Mouse (Mus musculus): ENCODE results near the gene Pdzd8.

Pdzd8 gene

GRCm38 (mm10) chr19:59354906-59355305, 9.3 kb upstream of the Pdzd8 start:
- no peak for DNase-seq (ENCODE audit: low spot score)

- no peak for DNase-seq (ENCODE audit: low spot score)
Measured at GRCm38 (mm10) chr19:59352760-59353159, 7.2 kb upstream of the Pdzd8 start.

GRCm38 (mm10) chr19:59351151-59351889, 5.7 kb upstream of the Pdzd8 start:
- no peak for DNase-seq (ENCODE audit: low spot score)

GRCm38 (mm10) chr19:59350273-59350903, 4.8 kb upstream of the Pdzd8 start:
- no peak for DNase-seq (ENCODE audit: low spot score)

GRCm38 (mm10) chr19:59349329-59349960, 3.9 kb upstream of the Pdzd8 start:
- DNase-seq (ENCODE audit: low spot score): no peak

GRCm38 (mm10) chr19:59346325-59346724, 745 bp upstream of the Pdzd8 start:
- peak; percentile 63 for DNase-seq (ENCODE audit: low spot score)

GRCm38 (mm10) chr19:59345081-59345657, 411 bp downstream of the Pdzd8 start:
- peak; percentile 62 for DNase-seq (ENCODE audit: low spot score)

GRCm38 (mm10) chr19:59344304-59344711, 1.3 kb downstream of the Pdzd8 start:
- DNase-seq (ENCODE audit: low spot score): peak; percentile 51

GRCm38 (mm10) chr19:59342964-59343363, 2.6 kb downstream of the Pdzd8 start:
- no peak for DNase-seq (ENCODE audit: low spot score)

GRCm38 (mm10) chr19:59339908-59340307, 5.7 kb downstream of the Pdzd8 start:
- no peak for DNase-seq (ENCODE audit: low spot score)

- DNase-seq (ENCODE audit: low spot score): no peak
Measured at GRCm38 (mm10) chr19:59337872-59338681, 7.5 kb downstream of the Pdzd8 start.

GRCm38 (mm10) chr19:59336655-59337054, 8.9 kb downstream of the Pdzd8 start:
- no peak for DNase-seq (ENCODE audit: low spot score)

GRCm38 (mm10) chr19:59330816-59331225, 14.8 kb downstream of the Pdzd8 start:
- no peak for DNase-seq (ENCODE audit: low spot score)

GRCm38 (mm10) chr19:59321990-59322389, 23.6 kb downstream of the Pdzd8 start, which contains the start of gene Rps12-ps3:
Rps12-ps3 (plus strand) TSS chr19:59322290.
- DNase-seq (ENCODE audit: low spot score): no peak

- DNase-seq (ENCODE audit: low spot score): peak; percentile 54
Measured at GRCm38 (mm10) chr19:59316571-59316970, 29.0 kb downstream of the Pdzd8 start.

- DNase-seq (ENCODE audit: low spot score): no peak
Measured at GRCm38 (mm10) chr19:59315308-59315707, 30.3 kb downstream of the Pdzd8 start.

- DNase-seq (ENCODE audit: low spot score): no peak
Measured at GRCm38 (mm10) chr19:59292183-59292839, 53.3 kb downstream of the Pdzd8 start.

- DNase-seq (ENCODE audit: low spot score): no peak
Measured at GRCm38 (mm10) chr19:59289811-59290210, 55.8 kb downstream of the Pdzd8 start.

GRCm38 (mm10) chr19:59289042-59289441, 56.5 kb downstream of the Pdzd8 start:
- no peak for DNase-seq (ENCODE audit: low spot score)

GRCm38 (mm10) chr19:59282001-59282400, 63.6 kb downstream of the Pdzd8 start:
- no peak for DNase-seq (ENCODE audit: low spot score)

- no peak for DNase-seq (ENCODE audit: low spot score)
Measured at GRCm38 (mm10) chr19:59280841-59281240, 64.7 kb downstream of the Pdzd8 start.
